Mouse (Mus musculus) intestine, embryonic 16.5 days (tissue): Measurements from ENCODE around the gene Ndrg3. TPM values are rescaled to one million over a fixed set of nuclear protein-coding genes. Genes with fewer than 3 reads are reported as not detected.
"Not testable (repeated sequence)": the region's sequence is repeated elsewhere in the genome, so short reads cannot be mapped to it uniquely, and the experiment has no call there.

ENCODE experiments used
- ATAC-seq: fragments of 200-750 bp; cut with Nextera tagmentation; 2 replicates; pipeline ENCODE4 v1.8.0; 2017; ENCODE audit warnings: moderate TSS enrichment, moderate library complexity
- H3K27ac ChIP-seq: fragments of 300-500 bp; sonication (generic); 2 replicates; pipeline ENCODE4 v1.5.1; 2014; ENCODE audit warnings: mild to moderate bottlenecking, low read length
- H3K27me3 ChIP-seq: fragments of 300-500 bp; sonication (generic); replicated peaks from 2 replicates; pipeline ENCODE4 v1.6.1; 2014; ENCODE audit warnings: low read length, control low read depth, mixed read lengths; ENCODE audit not compliant: control insufficient read depth, insufficient read depth
- H3K36me3 ChIP-seq: fragments of 300-500 bp; sonication (generic); 2 replicates; pipeline ENCODE4 v1.6.1; 2014; ENCODE audit warnings: low read length, control low read depth; ENCODE audit not compliant: control insufficient read depth, insufficient read depth
- H3K4me1 ChIP-seq: fragments of 300-500 bp; sonication (generic); 2 replicates; pipeline ENCODE4 v1.6.1; 2014; ENCODE audit warnings: low read length, control low read depth, mixed read lengths; ENCODE audit not compliant: control insufficient read depth, insufficient read depth
- H3K4me2 ChIP-seq: fragments of 300-500 bp; sonication (generic); 2 replicates; pipeline ENCODE4 v1.6.1; 2014; ENCODE audit warnings: low read depth, low read length, control low read depth
- H3K4me3 ChIP-seq: fragments of 300-500 bp; sonication (generic); 2 replicates; pipeline ENCODE4 v1.5.1; 2014; ENCODE audit warnings: mild to moderate bottlenecking, low read length
- H3K9ac ChIP-seq: fragments of 300-500 bp; sonication (generic); 2 replicates; pipeline ENCODE4 v1.6.1; 2014; ENCODE audit warnings: low read depth, low read length
- H3K9me3 ChIP-seq: fragments of 300-500 bp; sonication (generic); 2 replicates; pipeline ENCODE4 v1.6.1; 2016; ENCODE audit warnings: low read length, control low read depth; ENCODE audit not compliant: control insufficient read depth
- WGBS: fragments of 180-500 bp; shearing (Covaris S2); extraction: QIAGEN DNeasy Blood & Tissue Kit; methylation state at CpG from one replicate; pipeline ENCODE4 v1.1.7; 2014; 5-methylcytosine and 5-hydroxymethylcytosine counted together
- polyA plus RNA-seq: library from polyadenylated mRNA; unstranded; fragments of >200 nt; fragmentation: Nextera tagmentation; extraction: Ambion mirVana; gene quantifications from 2 replicates; pipeline ENCODE4 v1.2.1, GENCODE M21; 2015

Ndrg3 gene
- polyA plus RNA-seq, 1 experiment from 2014 or later, result 47.6 TPM

GRCm38 (mm10) chr2:156918562-156918961, 73.3 kb downstream of the Ndrg3 start:
- Histone ChIP-seq H3K9me3 (no peaks in the 10 kb centered on the region), H3K4me3 (no peak overlapping the region), H3K4me1 (no peaks in the 10 kb centered on the region), H3K36me3 (no peaks in the 10 kb centered on the region), H3K9ac (no peak overlapping the region), H3K27ac (no peak overlapping the region), H3K27me3 (no peaks in the 10 kb centered on the region), H3K4me2 (no peak overlapping the region)
- whole genome bisulfite sequencing, result 56% methylated on average over 4 of the region's 4 CpGs
- no peak for ATAC-seq

DNA sequence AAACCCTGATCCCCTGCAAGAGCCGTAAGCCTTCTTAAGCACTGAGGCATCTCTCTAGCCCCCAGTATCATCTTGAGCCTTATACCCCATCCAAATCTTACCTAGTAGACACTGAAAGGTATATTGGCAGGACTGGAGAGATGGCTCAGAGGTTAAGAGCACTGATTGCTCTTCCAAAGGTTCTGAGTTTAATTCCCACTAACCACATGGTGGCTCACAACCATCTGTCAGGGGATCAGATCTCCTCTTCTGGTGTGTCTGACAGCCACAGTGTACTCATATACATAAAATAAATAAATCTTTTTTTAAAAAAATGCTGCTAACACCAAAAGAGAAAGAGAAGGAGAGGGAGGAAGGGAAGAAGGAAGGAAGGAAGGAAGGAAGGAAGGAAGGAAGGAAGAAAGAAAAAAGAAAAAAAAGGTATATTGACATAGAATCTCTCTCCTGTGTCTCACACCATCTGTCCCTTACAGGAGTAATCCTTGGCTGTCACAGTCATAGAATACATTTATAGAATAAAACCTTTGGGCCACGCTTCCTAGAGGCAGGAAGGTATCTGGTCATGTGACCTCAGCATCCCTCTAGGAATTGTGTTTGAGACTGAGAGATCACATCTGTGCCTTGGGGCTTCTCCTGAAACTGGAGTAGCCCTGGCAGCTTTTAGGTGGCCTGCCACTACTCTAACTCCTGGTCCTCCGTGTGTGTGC, 75.3 kb downstream of the Ndrg3 start:
- Histone ChIP-seq H3K27ac (no peak overlapping the region), H3K4me2 (no peak overlapping the region), H3K4me3 (no peak overlapping the region), H3K36me3 (no peaks in the 10 kb centered on the region), H3K9me3 (no peaks in the 10 kb centered on the region), H3K4me1 (no peaks in the 10 kb centered on the region), H3K9ac (no peak overlapping the region), H3K27me3 (no peaks in the 10 kb centered on the region)
- WGBS, result 85% methylated on average over 3 of the region's 3 CpGs
- no peak for ATAC-seq

DNA sequence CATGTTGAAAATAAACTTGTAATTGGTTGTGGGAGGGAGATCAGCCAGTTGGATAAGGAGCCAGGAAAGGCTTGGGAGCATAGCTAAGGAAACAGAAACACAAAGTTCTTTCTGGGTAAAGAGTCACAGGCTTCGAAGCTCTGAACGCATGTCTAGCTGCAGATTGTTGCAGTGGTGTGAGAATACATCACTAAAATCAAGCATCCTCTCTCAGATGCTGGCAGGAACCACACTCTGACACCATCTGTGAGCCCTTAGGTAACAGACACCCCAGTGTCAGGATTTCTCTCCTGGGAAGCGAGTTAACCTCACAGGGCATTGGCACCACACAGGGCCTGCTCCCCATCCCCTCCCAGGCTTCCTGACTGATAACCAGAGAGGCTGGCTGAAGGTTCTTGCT, 76.3 kb downstream of the Ndrg3 start:
- H3K9ac ChIP-seq, result no peak overlapping the region
- ATAC-seq, result no peak
- H3K36me3 ChIP-seq, result no peaks in the 10 kb centered on the region
- H3K4me1 ChIP-seq, result no peaks in the 10 kb centered on the region
- H3K9me3 ChIP-seq, result no peaks in the 10 kb centered on the region
- H3K4me3 ChIP-seq, result no peak overlapping the region
- no peak overlapping the region for H3K27ac ChIP-seq
- WGBS, result 78% methylated on average over 3 of the region's 3 CpGs
- no peak overlapping the region for H3K4me2 ChIP-seq
- H3K27me3 ChIP-seq, result no peaks in the 10 kb centered on the region

GRCm38 (mm10) chr2:156913191-156913590, 78.7 kb downstream of the Ndrg3 start:
- no peaks in the 10 kb centered on the region for H3K4me1 ChIP-seq
- no peak overlapping the region for H3K27ac ChIP-seq
- ATAC-seq, result no peak
- H3K9me3 ChIP-seq, result no peaks in the 10 kb centered on the region
- WGBS, result 66% methylated on average over 5 of the region's 5 CpGs
- H3K27me3 ChIP-seq, result no peaks in the 10 kb centered on the region
- H3K4me2 ChIP-seq, result no peak overlapping the region
- no peaks in the 10 kb centered on the region for H3K36me3 ChIP-seq
- no peak overlapping the region for H3K9ac ChIP-seq
- H3K4me3 ChIP-seq, result no peak overlapping the region

GRCm38 (mm10) chr2:156905931-156906330, 85.9 kb downstream of the Ndrg3 start:
- not testable (repeated sequence) for ATAC-seq, H3K27ac ChIP-seq, H3K27me3 ChIP-seq, H3K36me3 ChIP-seq, H3K4me3 ChIP-seq, H3K4me1 ChIP-seq, H3K9me3 ChIP-seq, H3K4me2 ChIP-seq, H3K9ac ChIP-seq
- WGBS, result 36% methylated on average over 4 of the region's 4 CpGs

GRCm38 (mm10) chr2:156904976-156905717, 86.7 kb downstream of the Ndrg3 start:
- no peak overlapping the region for H3K27ac ChIP-seq
- H3K4me1 ChIP-seq, result no peaks in the 10 kb centered on the region
- 24% methylated on average over 6 of the region's 6 CpGs for WGBS
- H3K36me3 ChIP-seq, result no peaks in the 10 kb centered on the region
- no peak overlapping the region for H3K9ac ChIP-seq
- no peak overlapping the region for H3K4me2 ChIP-seq
- no peak for ATAC-seq
- H3K27me3 ChIP-seq, result no peaks in the 10 kb centered on the region
- no peaks in the 10 kb centered on the region for H3K9me3 ChIP-seq
- H3K4me3 ChIP-seq, result no peak overlapping the region

DNA sequence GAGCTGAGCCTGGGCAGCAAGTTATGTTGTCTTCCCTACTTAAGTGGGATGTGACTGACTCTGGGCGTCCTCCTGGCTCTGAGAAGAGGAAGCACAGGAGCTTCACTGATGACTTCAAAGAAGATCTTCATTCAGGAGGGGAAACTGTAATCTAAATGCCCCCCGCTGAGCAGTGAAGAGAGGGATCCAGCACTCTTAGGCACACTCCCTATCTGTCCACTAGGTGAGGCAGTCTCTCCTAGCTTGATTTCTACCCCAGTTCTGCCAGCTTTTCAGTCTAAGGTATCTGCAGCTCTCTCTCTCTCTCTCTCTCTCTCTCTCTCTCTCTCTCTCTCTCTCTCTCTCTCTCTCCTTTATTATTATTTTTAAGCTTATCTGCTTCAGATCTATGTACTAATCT, 88.5 kb downstream of the Ndrg3 start:
- Histone ChIP-seq H3K4me3 (no peak overlapping the region), H3K9ac (no peak overlapping the region), H3K27ac (no peak overlapping the region), H3K4me2 (no peak overlapping the region), H3K4me1 (no peaks in the 10 kb centered on the region), H3K27me3 (no peaks in the 10 kb centered on the region), H3K9me3 (no peaks in the 10 kb centered on the region), H3K36me3 (no peaks in the 10 kb centered on the region)
- 27% methylated on average over 2 of the region's 2 CpGs for WGBS
- no peak for ATAC-seq

GRCm38 (mm10) chr2:156902411-156902810, 89.4 kb downstream of the Ndrg3 start:
- not testable (repeated sequence) for H3K27me3 ChIP-seq, H3K9me3 ChIP-seq, H3K9ac ChIP-seq, ATAC-seq, H3K36me3 ChIP-seq, H3K4me3 ChIP-seq, H3K4me1 ChIP-seq, H3K4me2 ChIP-seq, H3K27ac ChIP-seq
- 76% methylated on average over 4 of the region's 4 CpGs for WGBS

GRCm38 (mm10) chr2:156901883-156902282, 90.0 kb downstream of the Ndrg3 start:
- Histone ChIP-seq H3K4me2 (no peak overlapping the region), H3K27me3 (no peaks in the 10 kb centered on the region), H3K4me1 (no peaks in the 10 kb centered on the region), H3K9me3 (no peaks in the 10 kb centered on the region), H3K4me3 (no peak overlapping the region), H3K27ac (no peak overlapping the region), H3K9ac (no peak overlapping the region), H3K36me3 (no peaks in the 10 kb centered on the region)
- WGBS, result 62% methylated on average over 6 of the region's 6 CpGs
- no peak for ATAC-seq
